Mouse (Mus musculus) layer of hippocampus, adult 11-12 months (tissue): ENCODE results near the gene G6pc2.

Source experiments
- DNase-seq: peaks from one replicate; pipeline ENCODE4 v3.0.0; 2022; ENCODE audit warnings: low spot score

The G6pc2 gene

GRCm38 (mm10) chr2:69210773-69211172, at the start of gene G6pc2:
TSS of gene G6pc2 (plus strand) at chr2:69211073.
- no peak for DNase-seq

GRCm38 (mm10) chr2:69170395-69171077, 40.3 kb upstream of the G6pc2 start:
- no peak for DNase-seq

DNA sequence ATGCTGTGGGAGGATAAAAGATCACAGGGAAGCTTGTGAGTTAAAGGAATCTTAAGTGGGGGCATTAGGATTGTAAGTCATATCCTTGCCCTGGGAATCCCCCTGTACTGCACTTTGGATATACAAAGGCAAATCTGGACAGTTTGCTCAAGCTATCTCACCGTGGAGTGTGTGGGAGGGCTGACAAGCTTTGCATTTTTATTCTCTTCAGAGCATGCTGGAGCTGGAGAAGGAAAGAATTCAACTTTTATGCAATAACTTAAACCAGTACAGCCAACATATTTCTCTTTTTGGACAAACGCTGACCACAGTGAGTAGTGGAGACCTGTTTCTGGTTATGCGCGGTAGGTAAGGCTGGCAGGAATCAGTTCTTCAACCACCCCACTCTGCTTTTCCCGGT, 35.6 kb upstream of the G6pc2 start:
- DNase-seq = no peak

DNA sequence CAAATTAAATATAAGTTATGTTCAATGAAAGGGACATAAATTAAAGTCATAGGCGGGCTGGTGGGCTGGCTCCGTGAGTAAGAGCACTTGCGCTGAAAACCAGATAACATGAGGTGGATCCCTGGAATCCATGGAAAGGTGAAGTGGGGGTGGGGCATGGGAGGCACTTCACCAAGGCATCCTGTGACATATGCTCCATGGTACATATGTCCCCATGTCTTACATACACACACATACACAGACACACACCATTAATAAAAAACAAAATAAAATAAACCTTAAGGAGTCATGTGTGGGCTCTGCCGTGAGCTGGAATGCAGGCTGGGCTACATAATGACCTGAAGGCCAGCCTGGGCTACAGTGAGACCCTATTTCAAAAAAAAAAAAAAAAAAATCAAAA, 31.2 kb upstream of the G6pc2 start:
- DNase-seq = no peak

- DNase-seq = no peak
These were observed 22.9 kb upstream of the G6pc2 start for GRCm38 (mm10) chr2:69187990-69188389.

DNA sequence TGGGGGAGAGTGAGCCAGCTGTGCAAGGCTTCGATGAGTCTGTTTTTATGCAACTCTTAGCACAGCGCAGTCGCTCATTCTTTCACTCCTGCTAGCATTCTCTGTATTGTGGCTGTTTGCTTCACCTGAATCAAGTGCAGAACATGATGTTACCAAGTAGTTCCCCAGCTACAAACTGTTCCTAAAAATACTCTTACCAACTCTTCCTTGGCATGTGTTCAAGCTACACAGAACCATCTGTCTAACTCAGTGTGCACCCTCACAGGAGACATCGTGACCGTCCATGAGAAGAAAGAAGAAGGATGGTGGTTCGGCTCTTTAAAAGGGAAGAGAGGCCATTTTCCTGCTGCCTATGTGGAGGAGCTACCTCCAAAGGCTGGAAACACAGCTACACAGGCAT, 22.1 kb upstream of the G6pc2 start:
- peak; percentile 31 for DNase-seq

GRCm38 (mm10) chr2:69189222-69189621, 21.7 kb upstream of the G6pc2 start:
- no peak for DNase-seq

DNA sequence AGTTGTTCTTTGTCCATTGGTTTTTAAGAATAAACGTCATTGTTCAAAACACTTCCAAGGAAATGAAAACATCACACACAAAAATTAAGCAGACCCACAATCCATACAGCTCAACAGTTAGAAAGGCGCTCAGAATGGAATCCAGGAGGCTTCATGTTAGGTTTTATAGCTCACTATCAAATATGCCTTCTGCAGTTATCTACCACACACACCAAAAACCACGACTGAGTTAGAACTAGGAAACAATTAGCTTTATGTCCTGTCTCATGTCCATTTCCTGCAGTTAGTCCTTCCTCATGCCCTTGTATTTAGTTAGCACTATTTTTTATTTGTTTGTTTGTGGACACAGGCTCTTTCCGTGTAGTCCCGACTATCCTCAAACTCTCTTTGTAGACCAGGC, 19.8 kb upstream of the G6pc2 start:
- no peak for DNase-seq

DNA sequence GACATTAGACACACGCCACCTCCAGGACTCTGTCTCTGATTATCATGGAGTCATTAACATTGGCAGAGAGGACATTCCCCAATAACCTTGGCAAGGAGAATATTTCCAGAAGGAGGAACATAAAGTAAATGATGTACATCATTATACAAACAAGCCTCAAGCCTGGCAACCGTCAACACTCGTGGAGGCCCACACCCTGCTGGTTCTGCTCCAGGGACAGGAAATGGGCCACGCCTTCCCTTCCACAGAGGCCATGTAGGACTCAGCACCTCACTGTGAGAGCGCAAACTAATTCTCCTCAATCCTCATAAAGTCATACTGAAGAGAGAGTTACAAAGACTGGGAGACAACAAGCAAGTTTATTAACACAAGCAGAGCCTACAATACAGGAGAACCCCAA, 17.3 kb upstream of the G6pc2 start:
- no peak for DNase-seq

DNA sequence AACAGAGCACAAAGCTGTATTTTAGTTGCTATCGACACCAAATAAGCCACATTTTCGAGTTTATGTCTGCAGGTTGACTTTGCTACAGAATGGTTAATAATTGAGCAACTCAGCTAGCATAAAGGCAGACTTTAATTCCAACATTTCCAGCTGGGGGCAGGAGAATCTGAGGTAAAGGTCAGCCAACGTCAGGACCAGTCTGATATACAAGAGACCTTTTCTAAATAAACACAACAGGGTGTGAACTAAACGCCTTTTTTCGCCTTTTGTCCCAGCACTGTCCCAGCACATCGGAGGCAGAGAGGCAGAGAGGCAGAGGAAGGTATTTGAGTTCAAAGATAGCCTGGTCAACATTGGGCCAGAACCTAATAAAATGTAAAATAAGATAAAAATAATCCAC, 5.7 kb upstream of the G6pc2 start:
- DNase-seq = no peak

DNA sequence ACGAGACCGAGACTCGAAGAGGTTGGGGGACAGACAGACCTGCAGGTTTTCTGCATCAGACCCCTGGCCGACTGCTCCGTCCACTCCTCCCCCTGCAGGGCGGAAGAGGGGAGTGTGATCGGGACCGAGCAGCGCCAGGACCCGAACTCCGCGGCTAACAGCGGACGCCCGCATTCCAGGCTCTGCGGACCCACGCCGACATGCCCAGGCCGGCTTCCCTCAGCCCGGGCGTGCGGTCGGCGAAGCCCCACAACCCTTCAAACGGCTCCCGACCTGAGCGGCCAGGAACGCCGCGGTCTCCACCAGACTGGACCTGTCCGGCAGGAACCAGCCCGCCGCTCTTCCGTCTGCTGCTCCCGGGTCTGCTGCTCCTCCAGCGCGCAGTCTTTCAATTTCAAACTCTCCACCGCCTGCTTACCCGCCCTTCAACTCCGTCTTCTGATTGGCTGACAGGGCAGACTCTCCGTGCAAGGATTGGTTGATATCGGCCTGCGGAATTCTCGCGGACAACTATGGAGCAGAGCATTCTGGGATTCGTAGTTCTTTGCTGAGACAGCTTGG, 5.0 kb upstream of the G6pc2 start, which contains the start of gene Spc25:
Gene Spc25, minus strand, starts transcription at position 404 of the 561 bp plus-strand sequence.
- DNase-seq = peak; percentile 92

GRCm38 (mm10) chr2:69206523-69206922, 4.3 kb upstream of the G6pc2 start:
- no peak for DNase-seq

DNA sequence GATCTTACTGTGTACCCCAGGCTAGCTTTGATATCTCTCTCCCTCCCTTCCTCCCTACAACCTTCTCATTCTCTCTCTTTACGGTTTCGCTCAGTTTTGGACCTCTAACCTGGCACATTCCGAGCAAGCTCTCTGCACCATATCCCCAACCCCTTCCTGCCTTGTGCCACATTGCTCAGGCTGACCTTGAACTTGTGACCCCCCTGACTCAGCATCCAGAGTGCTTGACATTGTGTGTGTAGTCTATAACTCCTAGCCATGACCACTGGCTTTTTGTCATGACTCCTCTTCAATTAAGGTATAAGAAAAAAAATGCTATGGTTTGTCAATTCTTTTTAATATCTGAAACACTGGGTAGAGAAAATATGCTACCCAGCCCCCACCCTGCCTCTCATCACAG, 1.2 kb upstream of the G6pc2 start:
- DNase-seq = no peak

DNA sequence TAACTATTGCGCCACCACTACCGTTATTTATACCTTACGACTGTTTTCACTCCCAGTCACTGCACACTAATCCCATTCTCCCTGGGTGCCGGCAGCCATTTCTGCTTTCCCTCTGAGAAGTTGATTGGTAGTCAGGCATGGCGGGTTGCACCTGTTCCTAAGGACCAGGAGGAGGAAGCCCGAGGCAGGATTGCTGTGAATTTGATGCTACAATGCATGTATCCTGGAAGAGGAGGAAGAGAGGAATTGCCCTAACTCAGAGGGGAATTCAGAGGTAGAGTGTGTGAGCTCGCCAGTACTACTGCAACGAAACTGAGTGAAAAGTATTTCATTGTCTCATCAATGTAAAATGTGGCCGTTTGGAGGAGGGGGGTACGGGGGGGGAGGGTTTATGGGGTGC, 1.8 kb downstream of the G6pc2 start:
- no peak for DNase-seq

DNA sequence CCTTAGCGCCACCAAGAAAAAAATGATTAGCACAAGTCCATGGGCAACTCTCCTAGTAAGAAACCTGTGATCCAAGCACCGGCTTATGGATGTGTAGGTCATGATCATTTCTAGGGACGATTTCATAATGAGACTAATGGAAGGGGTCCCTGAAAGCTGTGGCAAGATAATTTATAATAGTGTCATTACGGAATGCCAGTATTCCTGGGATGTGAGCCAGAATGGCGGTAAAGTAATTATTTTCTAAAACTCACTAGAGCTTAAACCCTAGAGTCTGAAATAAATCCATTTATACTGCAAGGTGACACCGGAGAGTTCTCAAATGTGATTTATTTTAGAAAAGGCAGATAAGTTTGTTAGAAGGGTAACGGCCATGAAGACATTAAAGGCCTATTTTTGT, 4.4 kb downstream of the G6pc2 start:
- DNase-seq = no peak

GRCm38 (mm10) chr2:69221868-69222416, 11.1 kb downstream of the G6pc2 start:
- no peak for DNase-seq

DNA sequence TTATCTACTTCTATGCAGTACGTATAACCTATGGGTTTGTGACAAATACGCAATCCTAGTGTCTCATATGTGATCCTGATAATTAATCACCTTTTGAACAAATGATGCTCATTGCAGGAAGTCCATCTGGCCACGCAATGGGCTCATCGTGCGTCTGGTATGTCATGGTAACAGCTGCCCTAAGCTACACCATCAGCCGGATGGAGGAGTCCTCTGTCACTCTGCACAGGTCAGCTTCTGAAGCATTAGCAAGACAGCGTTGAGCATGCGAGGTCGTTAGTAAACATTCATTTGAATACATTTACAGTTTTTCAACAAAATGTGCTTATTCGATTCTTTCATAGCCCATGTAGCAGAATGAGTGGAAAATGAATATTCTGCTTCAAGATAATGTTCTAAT, 11.9 kb downstream of the G6pc2 start:
- DNase-seq = no peak

GRCm38 (mm10) chr2:69224724-69225123, 13.9 kb downstream of the G6pc2 start:
- DNase-seq = no peak

- DNase-seq = no peak
These were observed 16.0 kb downstream of the G6pc2 start for GRCm38 (mm10) chr2:69226876-69227275.

DNA sequence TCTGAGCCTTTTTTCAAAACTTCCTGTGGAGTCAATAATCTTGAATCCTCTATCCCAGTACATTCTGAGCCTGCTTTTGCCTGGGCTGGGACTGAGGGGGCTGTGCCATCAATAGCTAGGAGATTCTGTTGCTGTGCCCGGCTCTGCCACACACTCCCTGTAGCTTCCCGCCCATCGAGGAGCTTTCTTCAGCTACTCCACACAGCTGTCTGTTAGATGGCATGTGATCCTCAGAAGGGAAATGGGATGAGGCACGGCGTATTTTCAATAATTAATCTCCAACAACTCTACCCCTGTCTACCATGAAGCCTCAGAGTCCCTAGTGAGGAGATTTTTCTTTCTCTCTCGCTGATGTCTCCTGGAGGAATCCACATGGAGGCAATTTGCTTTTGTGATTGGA, 17.8 kb downstream of the G6pc2 start:
- DNase-seq = no peak

DNA sequence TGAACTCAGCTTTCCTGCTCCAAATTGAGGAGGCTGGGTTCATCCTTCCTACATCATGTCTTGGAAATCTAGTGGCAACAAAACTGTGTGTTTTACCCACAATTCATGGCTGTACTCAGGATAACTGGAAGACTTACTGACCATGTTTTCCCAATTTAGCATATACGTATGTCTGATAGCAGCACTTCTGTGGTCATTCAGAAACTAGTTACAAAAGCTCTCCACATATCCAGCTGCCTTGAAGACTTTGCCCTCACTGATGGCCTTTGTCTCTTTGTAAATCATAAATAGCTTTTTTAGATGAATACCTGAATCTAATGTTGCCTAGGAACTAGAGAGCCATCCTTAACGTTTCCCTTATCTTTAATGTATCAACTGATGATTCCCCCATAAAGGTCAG, 19.3 kb downstream of the G6pc2 start:
- DNase-seq = no peak

GRCm38 (mm10) chr2:69232101-69232500, 21.2 kb downstream of the G6pc2 start:
- no peak for DNase-seq

GRCm38 (mm10) chr2:69234976-69235678, 24.3 kb downstream of the G6pc2 start:
- no peak for DNase-seq
